Mouse (Mus musculus): Measurements from ENCODE around the gene Atxn1.

- TF ChIP-seq POLR2A (IDR thresholded peaks at IDR 0.05; ENCODE audit: insufficient read length, low read depth) (no peak), TCF3 (IDR thresholded peaks at IDR 0.05; ENCODE audit: insufficient read length, low read depth) (no peak), POLR2AphosphoS2 (IDR thresholded peaks at IDR 0.05; ENCODE audit: insufficient read length, low read depth) (no peak), MYOD1 (IDR thresholded peaks at IDR 0.05; ENCODE audit: control insufficient read depth in 1 of 3, insufficient read length in 2 of 3, low read depth in 2 of 3) (no peak), MAX (IDR thresholded peaks at IDR 0.05; ENCODE audit: low read depth) (no peak), REST (IDR thresholded peaks at IDR 0.05; ENCODE audit: insufficient read depth, insufficient read length) (no peak), TCF12 (IDR thresholded peaks at IDR 0.05; ENCODE audit: insufficient read depth, poor library complexity, severe bottlenecking) (no peak), MYOG (IDR thresholded peaks at IDR 0.05; ENCODE audit: control insufficient read depth in 1 of 3, insufficient read depth in 1 of 3, insufficient read length in 2 of 3, low read depth in 2 of 3) (no peak)
Measured at GRCm38 (mm10) chr13:45651652-45652241, 313.1 kb downstream of the Atxn1 start.

Data from myocyte (in vitro differentiated cells).